Mouse (Mus musculus): ENCODE results near the gene Rgs4. TPM values are rescaled to one million over a fixed set of nuclear protein-coding genes. Genes with fewer than 3 reads are reported as not detected.

Gene Rgs4
- polyA plus RNA-seq (2012; rRNA removed; ENCODE audit: low replicate concordance) = 5.2 and 10.0 TPM in 2 replicates

GRCm38 (mm10) chr1:169747473-169747872, at the start of gene Rgs4:
Rgs4 (minus strand) TSS chr1:169747642.

Other genes with a start within 250 kb of the Rgs4 start
- gene Nuf2, start 216.2 kb downstream of the Rgs4 start, polyA plus RNA-seq (2012; rRNA removed; ENCODE audit: low replicate concordance) = 0.17 and 1.9 TPM in 2 replicates
- 80.3 and 96.5 TPM in 2 replicates for gene Rgs5, start 92.1 kb downstream of the Rgs4 start, polyA plus RNA-seq (2012; rRNA removed; ENCODE audit: low replicate concordance)
- 0.10 TPM in 1 of 2 replicates, not detected in the other for gene Ccdc190, start 181.0 kb upstream of the Rgs4 start, polyA plus RNA-seq (2012; rRNA removed; ENCODE audit: low replicate concordance)
- 4.6 and 9.4 TPM in 2 replicates for gene Hsd17b7, start 221.6 kb upstream of the Rgs4 start, polyA plus RNA-seq (2012; rRNA removed; ENCODE audit: low replicate concordance)

All from subcutaneous adipose tissue, adult 2 months (tissue).